Mouse (Mus musculus): ENCODE measurements around the gene Ctcf.

- TF ChIP-seq CTCF (IDR thresholded peaks at IDR 0.05) (no peak), POLR2A (IDR thresholded peaks at IDR 0.05; ENCODE audit: insufficient read depth, low read depth, low read length) (no peak)
Observed at GRCm38 (mm10) chr8:105601301-105601700, 35.1 kb upstream of the Ctcf start.

Measured in heart, adult 2 months (tissue).